Mouse (Mus musculus): ENCODE data around the gene Txnip.
"Not testable (repeated sequence)": the region's sequence is repeated elsewhere in the genome, so short reads cannot be mapped to it uniquely, and the experiment has no call there.

The Txnip gene

GRCm38 (mm10) chr3:96557694-96558093, at the start of gene Txnip:
TSS of gene Txnip (plus strand) at chr3:96557957.
- DNase-seq (ENCODE audit: low spot score), result peak; percentile 89

DNA sequence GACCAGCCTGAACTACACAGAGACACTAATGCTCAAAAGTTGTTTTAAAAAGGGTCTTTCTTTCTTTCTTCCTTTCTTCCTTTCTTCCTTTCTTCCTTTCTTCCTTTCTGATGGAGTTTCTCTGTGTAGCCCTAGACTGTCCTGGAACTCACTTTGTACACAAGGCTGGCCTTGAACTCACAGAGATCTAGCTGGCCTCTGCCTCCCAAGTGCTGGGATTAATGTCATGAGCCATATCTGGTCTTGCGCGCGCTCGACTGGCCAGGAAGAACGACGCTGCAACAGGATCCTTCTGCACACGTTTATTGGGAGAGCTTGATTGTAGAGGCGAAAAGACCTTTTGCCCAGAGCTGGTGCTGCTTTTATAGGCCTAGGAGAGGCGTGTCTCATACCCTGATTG, 49.8 kb upstream of the Txnip start:
- not testable (repeated sequence) for DNase-seq (ENCODE audit: low spot score)

- DNase-seq (ENCODE audit: low spot score), result no peak
Measured at GRCm38 (mm10) chr3:96520171-96520570, 37.6 kb upstream of the Txnip start.

GRCm38 (mm10) chr3:96522149-96522548, 35.6 kb upstream of the Txnip start:
- DNase-seq (ENCODE audit: low spot score), result no peak

- no peak for DNase-seq (ENCODE audit: low spot score)
Measured at GRCm38 (mm10) chr3:96524028-96524810, 33.5 kb upstream of the Txnip start.

GRCm38 (mm10) chr3:96524914-96525313, 32.8 kb upstream of the Txnip start, which contains the start of gene Hfe2:
TSS of gene Hfe2 (plus strand) at chr3:96525172.
- no peak for DNase-seq (ENCODE audit: low spot score)

- DNase-seq (ENCODE audit: low spot score), result no peak
Measured at GRCm38 (mm10) chr3:96526013-96526762, 31.6 kb upstream of the Txnip start.

DNA sequence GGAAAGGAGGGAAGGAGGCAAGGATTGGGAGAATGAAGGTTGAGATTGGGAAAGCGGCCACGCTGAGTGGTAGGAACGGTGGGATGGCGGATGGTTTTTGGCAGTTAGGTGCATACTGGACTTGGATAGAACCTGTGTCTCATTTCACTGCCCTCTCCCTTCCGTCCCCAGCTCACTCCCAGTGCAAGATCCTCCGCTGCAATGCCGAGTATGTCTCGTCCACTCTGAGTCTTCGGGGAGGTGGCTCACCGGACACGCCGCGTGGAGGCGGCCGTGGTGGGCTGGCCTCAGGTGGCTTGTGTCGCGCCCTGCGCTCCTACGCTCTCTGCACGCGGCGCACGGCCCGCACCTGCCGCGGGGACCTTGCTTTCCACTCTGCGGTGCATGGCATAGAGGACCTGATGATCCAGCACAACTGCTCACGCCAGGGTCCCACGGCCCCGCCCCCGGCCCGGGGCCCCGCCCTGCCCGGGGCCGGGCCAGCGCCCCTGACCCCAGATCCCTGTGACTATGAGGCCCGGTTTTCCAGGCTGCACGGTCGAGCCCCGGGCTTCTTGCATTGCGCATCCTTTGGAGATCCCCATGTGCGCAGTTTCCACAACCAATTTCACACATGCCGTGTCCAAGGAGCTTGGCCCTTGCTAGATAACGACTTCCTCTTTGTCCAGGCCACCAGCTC, 30.8 kb upstream of the Txnip start:
- no peak for DNase-seq (ENCODE audit: low spot score)

DNA sequence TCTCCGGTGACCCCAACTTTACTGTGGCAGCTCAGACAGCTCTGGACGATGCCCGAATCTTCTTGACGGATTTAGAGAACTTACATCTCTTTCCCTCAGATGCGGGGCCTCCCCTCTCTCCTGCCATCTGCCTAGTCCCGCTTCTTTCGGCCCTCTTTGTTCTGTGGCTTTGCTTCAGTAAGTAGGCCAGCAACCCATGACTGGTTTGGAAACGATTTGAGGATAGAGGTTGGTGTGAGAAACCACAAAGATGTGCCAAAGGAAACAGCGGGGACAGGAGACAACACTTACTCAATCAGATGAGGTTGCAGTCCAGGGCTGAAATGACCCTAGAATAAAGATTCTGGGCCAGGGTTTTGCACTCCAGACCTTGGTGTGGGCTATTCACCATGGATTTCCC, 29.3 kb upstream of the Txnip start:
- no peak for DNase-seq (ENCODE audit: low spot score)

GRCm38 (mm10) chr3:96532050-96532449, 25.7 kb upstream of the Txnip start:
- DNase-seq (ENCODE audit: low spot score), result no peak

GRCm38 (mm10) chr3:96534300-96534699, 23.5 kb upstream of the Txnip start:
- DNase-seq (ENCODE audit: low spot score), result no peak

DNA sequence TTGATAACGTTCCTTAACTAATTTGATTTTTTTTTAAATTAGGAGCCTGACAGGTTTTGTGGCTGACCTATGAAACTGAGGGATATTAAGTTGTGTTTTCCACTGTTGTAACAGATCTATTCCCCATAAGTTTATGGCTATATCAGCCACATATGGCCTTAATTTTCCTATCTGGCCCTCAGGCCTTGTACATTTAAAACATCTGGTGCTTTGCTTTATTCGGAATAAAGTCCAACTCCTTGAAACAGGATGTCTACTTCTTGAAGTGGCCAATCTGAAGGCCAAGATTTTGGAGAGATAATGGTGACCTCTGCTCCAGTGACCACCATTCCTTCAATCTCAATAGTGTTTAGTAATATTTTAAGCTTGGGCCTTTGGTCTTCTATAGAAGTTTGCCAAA, 18.4 kb upstream of the Txnip start:
- DNase-seq (ENCODE audit: low spot score), result no peak

GRCm38 (mm10) chr3:96540740-96541139, 17.0 kb upstream of the Txnip start:
- no peak for DNase-seq (ENCODE audit: low spot score)

DNA sequence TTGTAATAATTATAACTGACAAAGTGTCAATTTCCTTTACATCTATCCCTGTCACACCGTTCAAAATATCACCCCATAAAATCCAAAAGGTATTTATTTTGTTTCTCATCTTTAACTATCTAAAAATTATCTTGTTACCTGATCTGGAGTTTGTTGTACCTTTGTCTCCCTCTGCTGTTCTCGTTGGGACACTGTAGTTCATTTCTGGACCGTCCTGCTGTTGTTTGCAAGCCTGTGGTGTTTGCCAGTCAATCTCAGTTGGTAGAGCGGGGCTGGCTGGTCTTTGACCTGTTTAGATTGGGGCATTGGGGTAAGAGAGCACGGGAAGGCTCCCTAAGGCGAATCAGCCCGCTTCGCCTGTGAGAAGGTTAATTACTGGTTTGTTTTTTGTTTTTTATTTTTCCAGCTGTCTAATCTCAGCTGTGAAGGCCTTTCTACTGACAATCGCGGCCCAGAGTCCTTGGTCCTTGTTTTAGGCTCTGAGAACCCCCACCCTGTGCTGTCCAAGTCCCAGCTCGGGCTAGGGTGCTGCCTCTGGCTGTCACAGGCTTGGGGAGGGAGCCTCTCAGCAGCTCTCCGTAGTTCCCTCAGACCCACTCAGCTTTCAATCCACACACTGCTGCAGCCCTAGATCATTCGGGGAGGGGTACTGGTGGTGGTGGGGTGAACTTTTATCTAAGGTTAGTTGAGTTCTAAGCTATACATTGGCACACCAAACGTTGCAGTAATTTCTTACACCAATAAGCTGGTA, 16.3 kb upstream of the Txnip start:
- DNase-seq (ENCODE audit: low spot score), result no peak

DNA sequence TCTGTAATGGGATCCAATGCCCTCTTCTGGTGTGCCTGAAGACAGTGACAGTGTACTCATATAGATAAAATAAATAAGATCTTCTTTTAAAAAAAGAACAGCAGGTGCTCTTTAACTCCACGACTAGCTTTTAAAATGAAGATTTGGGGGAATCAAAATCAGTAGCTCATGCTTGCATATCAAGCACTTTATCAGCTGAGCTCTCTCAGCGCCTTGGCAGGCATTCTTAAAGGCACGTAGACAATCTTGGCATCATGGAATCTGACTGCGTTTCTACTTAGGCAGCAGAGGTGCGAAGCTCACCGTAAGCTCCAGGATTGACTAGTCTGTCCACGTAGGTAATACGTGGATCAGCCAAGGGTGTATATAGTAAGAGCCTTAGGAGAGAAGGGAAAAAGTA, 15.2 kb upstream of the Txnip start:
- DNase-seq (ENCODE audit: low spot score), result no peak

GRCm38 (mm10) chr3:96543345-96543744, 14.4 kb upstream of the Txnip start:
- DNase-seq (ENCODE audit: low spot score), result no peak

- DNase-seq (ENCODE audit: low spot score), result no peak
Measured at GRCm38 (mm10) chr3:96545565-96545964, 12.2 kb upstream of the Txnip start.

- DNase-seq (ENCODE audit: low spot score), result no peak
Measured at GRCm38 (mm10) chr3:96546880-96547279, 10.9 kb upstream of the Txnip start.

DNA sequence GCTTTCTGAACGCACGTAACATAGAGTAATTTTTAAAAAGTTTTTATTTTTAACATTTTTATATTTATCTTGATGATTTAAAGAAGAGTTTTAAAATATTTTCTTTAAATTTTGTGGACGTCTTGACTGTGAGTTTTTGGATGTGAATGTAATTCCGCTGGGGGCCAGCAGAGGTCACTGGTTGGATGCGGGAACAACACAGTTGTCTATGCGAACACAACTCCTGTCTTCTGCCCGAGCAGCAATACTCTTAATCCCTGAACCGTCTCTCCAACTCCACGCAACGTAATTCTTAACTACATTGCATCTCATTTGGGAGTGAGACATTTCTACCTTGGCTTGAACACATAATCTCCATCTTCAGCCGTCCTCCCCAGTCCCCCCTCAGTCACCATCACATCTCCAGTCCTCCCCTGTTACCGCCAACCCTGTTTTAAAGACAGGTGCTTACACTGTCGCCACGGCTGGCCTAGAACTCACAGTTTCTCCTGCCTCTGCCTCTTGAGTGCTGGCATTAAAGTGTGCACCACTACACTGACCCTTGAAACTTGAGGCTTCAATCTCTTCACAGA, 10.3 kb upstream of the Txnip start:
- peak; percentile 64 for DNase-seq (ENCODE audit: low spot score)

DNA sequence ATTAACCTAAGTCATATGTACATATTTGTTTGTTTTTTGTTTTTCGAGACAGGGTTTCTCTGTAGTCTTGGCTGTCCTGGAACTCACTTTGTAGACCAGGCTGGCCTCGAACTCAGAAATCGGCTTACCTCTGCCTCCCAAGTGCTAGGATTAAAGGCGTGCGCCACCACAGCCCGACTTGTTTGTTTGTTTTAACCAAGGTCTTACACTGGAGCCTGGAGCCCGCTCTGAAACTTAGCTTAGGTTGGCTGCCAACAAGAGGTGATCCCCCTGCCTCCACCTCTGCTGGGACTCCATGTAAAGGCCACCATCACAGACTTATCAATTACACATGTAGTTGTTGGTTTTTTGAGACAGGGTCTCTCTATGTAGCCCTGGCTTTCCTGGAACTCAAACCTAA, 8.9 kb upstream of the Txnip start:
- DNase-seq (ENCODE audit: low spot score), result no peak

DNA sequence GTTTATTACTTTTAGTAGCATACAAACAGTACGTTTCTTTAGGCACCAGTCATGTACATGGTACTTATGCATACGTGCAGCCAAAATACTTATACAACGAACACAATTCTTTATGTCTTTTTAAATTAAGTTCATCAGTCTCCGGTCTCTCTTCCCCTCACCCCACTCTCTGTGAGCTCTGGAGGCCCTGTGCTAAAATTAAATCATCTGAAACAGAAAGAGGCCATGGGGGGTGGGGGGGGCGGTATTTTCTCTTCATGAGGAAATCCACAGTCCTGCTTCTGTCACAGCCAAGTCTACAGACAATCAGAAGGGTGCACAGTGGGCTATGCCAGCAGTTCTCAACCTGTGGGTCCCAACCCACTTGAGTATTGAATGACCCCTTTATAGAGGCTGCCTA, 8.4 kb upstream of the Txnip start:
- no peak for DNase-seq (ENCODE audit: low spot score)

GRCm38 (mm10) chr3:96551203-96551602, 6.6 kb upstream of the Txnip start:
- no peak for DNase-seq (ENCODE audit: low spot score)
